Mouse (Mus musculus) embryonic facial prominence, embryonic 13.5 days (tissue): ENCODE measurements at regions not wholly inside any gene's neighbourhood (a gene's known extent, or its start where the extent isn't known, plus 50 kb on each side); places are given as distances from the start of the nearest gene placed in this dataset.

Source experiments
- ATAC-seq: fragments of 200-750 bp; cut with Nextera tagmentation; 2 replicates; pipeline ENCODE4 v1.8.0; 2017; ENCODE audit warnings: low read depth; ENCODE audit not compliant: insufficient number of reproducible peaks, insufficient read depth, low FRiP score, low TSS enrichment
- H3K27ac ChIP-seq: fragments of 300-500 bp; sonication (generic); 2 replicates; pipeline ENCODE4 v1.5.1; 2015; ENCODE audit warnings: moderate library complexity, mild to moderate bottlenecking, inconsistent platforms
- H3K27me3 ChIP-seq: fragments of 300-500 bp; sonication (generic); 2 replicates; pipeline ENCODE4 v1.6.1; 2015; ENCODE audit warnings: mild to moderate bottlenecking, inconsistent platforms
- H3K36me3 ChIP-seq: fragments of 300-500 bp; sonication (generic); 2 replicates; pipeline ENCODE4 v1.6.1; 2015; ENCODE audit warnings: mild to moderate bottlenecking, inconsistent platforms
- H3K4me1 ChIP-seq: fragments of 300-500 bp; sonication (generic); 2 replicates; pipeline ENCODE4 v1.6.1; 2015; ENCODE audit warnings: inconsistent platforms
- H3K4me2 ChIP-seq: fragments of 300-500 bp; sonication (generic); 2 replicates; pipeline ENCODE4 v1.6.1; 2015; ENCODE audit warnings: moderate library complexity, mild to moderate bottlenecking, inconsistent platforms
- H3K4me3 ChIP-seq: fragments of 300-500 bp; sonication (generic); 2 replicates; pipeline ENCODE4 v1.5.1; 2015; ENCODE audit warnings: mild to moderate bottlenecking, inconsistent platforms
- H3K9ac ChIP-seq: fragments of 300-500 bp; sonication (generic); 2 replicates; pipeline ENCODE4 v1.6.1; 2015; ENCODE audit warnings: mild to moderate bottlenecking, inconsistent platforms
- H3K9me3 ChIP-seq: fragments of 300-500 bp; sonication (generic); 2 replicates; pipeline ENCODE4 v1.6.1; 2016; ENCODE audit warnings: inconsistent platforms
- WGBS: fragments of 180-500 bp; shearing (Covaris S2); methylation state at CpG from one replicate; pipeline ENCODE4 v1.1.7; 2015; ENCODE audit warnings: mixed read lengths; 5-methylcytosine and 5-hydroxymethylcytosine counted together

DNA sequence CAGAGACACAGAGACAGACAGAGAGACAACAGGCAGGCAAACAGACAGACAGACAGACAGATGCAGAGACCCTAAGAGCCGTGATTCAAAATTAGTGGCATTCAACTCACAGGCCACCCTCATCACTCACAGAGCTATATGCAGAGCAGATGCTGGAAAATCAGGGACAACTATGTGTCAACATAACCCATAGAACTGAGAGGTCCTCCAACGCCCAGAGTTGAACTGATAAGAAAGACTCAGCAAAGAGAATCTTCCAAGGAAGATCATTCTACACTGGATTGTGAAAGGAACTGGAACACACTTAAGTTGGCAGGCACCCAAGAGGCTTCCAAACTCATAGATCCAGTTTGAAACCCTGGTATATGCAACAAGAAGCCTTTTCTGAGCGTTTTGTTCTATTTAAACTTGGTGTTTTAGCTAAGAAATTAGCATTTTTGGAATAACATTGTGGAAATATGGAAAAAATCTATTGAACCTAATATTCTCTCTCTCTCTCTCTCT is 65.1 kb upstream of the Rad23b start:
- H3K4me1 ChIP-seq, result no peaks in the 10 kb centered on the region
- H3K27ac ChIP-seq, result no peak overlapping the region
- no peaks in the 10 kb centered on the region for H3K27me3 ChIP-seq
- WGBS, result 60% methylated on average over 3 of the region's 3 CpGs
- H3K9ac ChIP-seq, result no peak overlapping the region
- no peak for ATAC-seq
- H3K36me3 ChIP-seq, result no peaks in the 10 kb centered on the region
- no peak overlapping the region for H3K4me3 ChIP-seq
- H3K9me3 ChIP-seq, result no peaks in the 10 kb centered on the region
- no peak overlapping the region for H3K4me2 ChIP-seq

DNA sequence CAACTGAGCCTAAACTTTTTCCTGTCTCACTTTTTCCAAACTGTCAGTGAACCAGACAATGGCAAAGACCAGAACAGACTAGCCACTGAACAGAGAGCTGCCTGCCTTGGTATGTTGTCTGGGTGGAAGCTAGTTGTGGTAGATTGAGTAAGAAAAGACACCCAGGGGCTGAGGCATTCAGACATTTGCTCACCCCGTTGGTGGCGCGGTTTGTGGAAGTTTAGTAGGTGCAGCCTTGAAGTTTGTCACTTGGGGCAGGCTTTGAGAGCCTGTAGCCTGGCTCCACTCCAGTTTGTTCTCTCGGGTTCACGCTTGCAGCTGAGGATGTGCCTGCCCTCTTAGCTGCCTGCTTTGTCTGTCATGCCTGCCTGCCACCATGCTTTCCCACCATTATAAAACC is 64.2 kb upstream of the Rad23b start:
- Histone ChIP-seq H3K4me1 (no peaks in the 10 kb centered on the region), H3K27ac (no peak overlapping the region), H3K9me3 (no peaks in the 10 kb centered on the region), H3K27me3 (no peaks in the 10 kb centered on the region), H3K4me3 (no peak overlapping the region), H3K4me2 (no peak overlapping the region), H3K9ac (no peak overlapping the region), H3K36me3 (no peaks in the 10 kb centered on the region)
- no peak for ATAC-seq
- 45% methylated on average over 5 of the region's 5 CpGs for WGBS

DNA sequence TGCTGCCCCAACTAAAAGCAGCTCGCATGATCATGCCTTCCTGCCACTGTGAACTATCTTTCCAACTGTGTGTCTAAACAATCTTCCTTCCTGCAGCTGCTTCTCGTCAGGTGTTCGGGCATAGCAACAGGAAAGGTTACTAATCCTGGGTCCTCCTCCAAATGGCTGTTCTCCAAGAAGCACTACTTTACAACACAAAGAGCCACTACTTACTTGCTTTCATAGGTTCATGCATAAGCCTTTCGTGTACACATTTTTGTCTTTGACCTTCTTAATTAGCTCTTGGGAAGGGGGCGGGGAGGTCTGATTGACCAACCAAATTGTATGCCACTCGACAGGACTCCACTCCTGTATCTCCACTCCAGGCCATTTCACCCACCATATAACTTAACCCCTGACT is 61.4 kb upstream of the Rad23b start:
- 71% methylated on average over 6 of the region's 6 CpGs for WGBS
- Histone ChIP-seq H3K9ac (no peak overlapping the region), H3K27ac (no peak overlapping the region), H3K4me3 (no peak overlapping the region), H3K27me3 (no peaks in the 10 kb centered on the region), H3K4me1 (peaks cover 9% of the 10 kb centered on the region), H3K36me3 (no peaks in the 10 kb centered on the region), H3K9me3 (no peaks in the 10 kb centered on the region), H3K4me2 (no peak overlapping the region)
- no peak for ATAC-seq

DNA sequence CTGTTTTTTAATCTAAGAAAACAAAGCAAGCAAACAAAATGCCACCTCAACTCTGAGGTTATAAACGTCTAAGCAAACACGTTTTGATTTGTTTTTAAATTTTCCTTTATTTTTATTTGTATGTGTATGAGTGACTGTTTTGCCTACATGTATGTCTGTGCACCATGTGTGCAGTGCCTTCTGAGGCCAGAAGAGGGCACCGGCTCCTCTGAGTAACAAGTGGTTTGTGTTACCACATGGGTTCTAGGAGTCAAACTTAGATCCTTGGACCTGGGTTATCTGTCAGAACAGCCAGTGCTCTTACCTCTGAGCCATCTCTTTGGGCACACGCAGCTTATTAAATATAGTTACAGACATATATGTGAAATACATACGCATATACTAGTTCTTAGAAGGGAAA is 57.6 kb upstream of the Rad23b start:
- no peaks in the 10 kb centered on the region for H3K36me3 ChIP-seq
- H3K9me3 ChIP-seq, result no peaks in the 10 kb centered on the region
- no peak overlapping the region for H3K9ac ChIP-seq
- H3K27me3 ChIP-seq, result no peaks in the 10 kb centered on the region
- no peak overlapping the region for H3K27ac ChIP-seq
- ATAC-seq, result no peak
- H3K4me2 ChIP-seq, result no peak overlapping the region
- no peak overlapping the region for H3K4me3 ChIP-seq
- H3K4me1 ChIP-seq, result peaks cover 22% of the 10 kb centered on the region
- WGBS, result 87% methylated on average over 5 of the region's 5 CpGs

GRCm38 (mm10) chr4:55292701-55293100 is 57.1 kb upstream of the Rad23b start:
- WGBS, result 39% methylated on average over 4 of the region's 4 CpGs
- Histone ChIP-seq H3K4me1 (peaks cover 22% of the 10 kb centered on the region), H3K27me3 (no peaks in the 10 kb centered on the region), H3K9me3 (no peaks in the 10 kb centered on the region), H3K4me3 (no peak overlapping the region), H3K27ac (no peak overlapping the region), H3K4me2 (no peak overlapping the region), H3K9ac (no peak overlapping the region), H3K36me3 (no peaks in the 10 kb centered on the region)
- no peak for ATAC-seq

DNA sequence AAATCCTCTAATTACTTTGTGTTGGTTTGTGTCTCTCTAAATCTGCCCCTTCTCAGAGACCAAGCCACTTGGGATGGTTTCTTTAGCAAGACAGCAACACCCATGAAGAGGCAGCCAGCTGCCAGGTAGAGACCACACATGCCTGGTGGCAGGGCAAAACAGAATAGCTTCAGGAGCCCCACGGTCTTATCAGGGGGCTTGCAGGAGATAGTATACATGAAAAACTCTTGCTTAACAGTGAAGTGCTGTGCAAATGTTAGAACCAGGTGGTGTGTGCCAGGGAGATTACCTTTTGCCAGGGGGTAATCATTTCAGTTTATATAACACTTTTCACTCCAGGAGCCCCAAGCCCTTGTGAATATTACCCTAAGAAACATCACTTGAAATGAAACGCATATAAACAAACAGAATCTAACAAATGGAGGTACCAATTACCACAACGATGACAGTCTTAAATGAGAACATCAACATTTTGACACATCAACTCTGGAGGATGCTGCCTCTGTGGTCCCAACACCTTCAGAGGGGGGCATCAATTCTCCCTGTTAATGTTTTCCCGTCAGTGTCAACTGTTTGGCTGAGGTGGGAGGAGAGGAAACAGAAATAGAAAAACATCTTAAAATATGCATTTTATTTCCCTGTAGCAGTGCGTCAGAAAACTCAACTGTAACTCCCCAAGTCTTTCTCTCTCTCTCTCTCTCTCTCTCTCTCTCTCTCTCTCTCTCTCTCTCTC is 56.3 kb upstream of the Rad23b start:
- H3K4me3 ChIP-seq, result peak overlapping the region; percentile 42; the same call in 1 of the 2 replicates
- H3K9me3 ChIP-seq, result no peaks in the 10 kb centered on the region
- no peaks in the 10 kb centered on the region for H3K27me3 ChIP-seq
- H3K4me1 ChIP-seq, result peaks cover 22% of the 10 kb centered on the region
- H3K27ac ChIP-seq, result no peak overlapping the region
- 24% methylated on average over 5 of the region's 5 CpGs for WGBS
- H3K36me3 ChIP-seq, result no peaks in the 10 kb centered on the region
- ATAC-seq, result no peak
- no peak overlapping the region for H3K9ac ChIP-seq
- peak overlapping the region; percentile 66 for H3K4me2 ChIP-seq

DNA sequence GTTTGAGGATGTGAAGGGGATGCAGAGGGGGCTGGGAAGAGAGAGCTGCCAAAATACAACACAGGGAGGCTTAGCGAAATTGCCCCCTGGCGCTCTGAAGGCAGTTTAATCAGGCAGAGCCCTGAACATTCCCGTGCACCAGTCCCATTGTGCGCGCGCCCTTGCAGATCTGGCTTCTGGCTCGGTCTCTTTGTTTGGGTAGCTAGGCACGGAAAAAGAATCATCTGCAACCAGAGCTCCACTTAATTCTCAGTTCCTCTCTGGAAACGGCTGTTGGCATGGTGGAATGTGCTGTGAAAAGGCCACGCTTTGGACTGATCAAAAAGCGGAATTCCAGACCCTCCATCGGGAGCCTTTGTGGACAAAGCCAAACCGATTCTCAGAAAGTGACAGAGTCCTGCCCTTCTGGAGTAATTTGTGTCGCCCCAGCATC is 55.6 kb upstream of the Rad23b start:
- peak overlapping the region; percentile 69 for H3K9ac ChIP-seq
- peak; percentile 56; the same call in 1 of the 2 replicates for ATAC-seq
- no peaks in the 10 kb centered on the region for H3K36me3 ChIP-seq
- H3K27me3 ChIP-seq, result no peaks in the 10 kb centered on the region
- no peaks in the 10 kb centered on the region for H3K9me3 ChIP-seq
- peak overlapping the region; percentile 66 for H3K4me2 ChIP-seq
- peak overlapping the region; percentile 42 for H3K4me3 ChIP-seq
- peak overlapping the region; percentile 62 for H3K27ac ChIP-seq
- 0% methylated on average over 14 of the region's 14 CpGs for WGBS
- peaks cover 22% of the 10 kb centered on the region for H3K4me1 ChIP-seq

GRCm38 (mm10) chr4:55297841-55298240 is 52.0 kb upstream of the Rad23b start:
- ATAC-seq, result no peak
- H3K9ac ChIP-seq, result no peak overlapping the region
- H3K27ac ChIP-seq, result no peak overlapping the region
- H3K4me2 ChIP-seq, result no peak overlapping the region
- peaks cover 19% of the 10 kb centered on the region for H3K4me1 ChIP-seq
- no peaks in the 10 kb centered on the region for H3K9me3 ChIP-seq
- H3K4me3 ChIP-seq, result no peak overlapping the region
- H3K27me3 ChIP-seq, result no peaks in the 10 kb centered on the region
- no peaks in the 10 kb centered on the region for H3K36me3 ChIP-seq
- WGBS, result 88% methylated on average over 3 of the region's 3 CpGs
